Mouse (Mus musculus): ENCODE data around the gene Rgmb. TPM values are rescaled to one million over a fixed set of nuclear protein-coding genes. Genes with fewer than 3 reads are reported as not detected.

Rgmb gene
- 43.3 and 53.7 TPM in 2 replicates for polyA plus RNA-seq (2015; fragmentation: Nextera tagmentation; extraction: Ambion mirVana)

GRCm38 (mm10) chr17:15830766-15831644 is at the start of gene Rgmb:
Gene Rgmb, minus strand, starts transcription at chr17:15831039.
- Histone ChIP-seq H3K4me1 (peaks cover 30% of the 10 kb centered on the region), H3K9me3 (replicated peaks) (no peaks in the 10 kb centered on the region), H3K36me3 (no peaks in the 10 kb centered on the region), H3K27ac (replicated peaks) (peak within 1 kb of the TSS; percentile 87), H3K9ac (replicated peaks) (peak within 1 kb of the TSS; percentile 78), H3K27me3 (replicated peaks) (no peaks in the 10 kb centered on the region), H3K4me2 (peak within 1 kb of the TSS; percentile 88), H3K4me3 (replicated peaks) (peak within 1 kb of the TSS; percentile 67)
- under 1% methylated on average over 52 of the region's 55 CpGs for WGBS
- peak; percentile 10; the same call in 1 of the 2 replicates for ATAC-seq (ENCODE audit: low FRiP score)

DNA sequence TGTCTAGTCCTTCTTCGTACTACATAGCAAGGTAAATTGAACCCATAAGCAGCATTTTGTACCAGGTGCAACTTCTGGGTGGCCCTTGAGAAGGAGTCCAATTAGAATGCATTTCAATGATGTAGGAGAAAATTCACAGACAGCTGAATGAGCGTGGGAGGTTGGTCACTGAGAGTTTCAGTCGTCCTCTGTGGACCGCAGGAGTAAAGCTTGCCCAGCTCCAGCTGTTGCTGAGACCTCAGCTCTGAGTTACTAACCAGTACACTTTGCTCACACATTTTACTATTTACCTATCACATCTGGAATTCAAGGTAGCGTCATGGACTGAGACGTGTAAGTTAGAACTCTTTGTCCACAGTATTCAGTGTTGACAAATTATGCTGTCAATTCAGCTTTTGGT is 43.9 kb upstream of the Rgmb start:
- H3K36me3 ChIP-seq: no peaks in the 10 kb centered on the region
- no peak for ATAC-seq (ENCODE audit: low FRiP score)
- H3K4me3 ChIP-seq (replicated peaks): no peak overlapping the region
- H3K27ac ChIP-seq (replicated peaks): no peak overlapping the region
- 88% methylated on average over 6 of the region's 6 CpGs for WGBS
- H3K4me1 ChIP-seq: no peaks in the 10 kb centered on the region
- H3K9ac ChIP-seq (replicated peaks): no peak overlapping the region
- no peaks in the 10 kb centered on the region for H3K27me3 ChIP-seq (replicated peaks)
- H3K4me2 ChIP-seq: no peak overlapping the region
- H3K9me3 ChIP-seq (replicated peaks): no peaks in the 10 kb centered on the region

DNA sequence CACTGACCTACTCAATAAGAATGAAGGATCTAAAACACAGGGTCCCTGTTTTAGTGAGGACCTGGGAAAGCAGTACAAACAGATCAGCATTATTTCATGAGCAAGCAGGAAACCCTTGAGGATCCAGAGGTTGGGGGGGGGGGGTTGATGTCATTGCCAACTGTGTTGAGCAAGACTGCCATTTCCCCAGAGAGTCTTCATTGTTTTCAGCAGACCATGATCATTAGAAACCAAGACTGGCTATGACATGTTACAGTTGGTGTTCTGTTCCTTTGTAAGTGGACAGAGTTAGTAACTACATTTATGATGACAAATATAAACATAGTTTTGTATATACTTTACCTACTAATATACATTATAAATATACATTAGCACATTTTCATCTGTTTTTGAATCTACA is 41.3 kb upstream of the Rgmb start:
- Histone ChIP-seq H3K36me3 (no peaks in the 10 kb centered on the region), H3K27ac (replicated peaks) (no peak overlapping the region), H3K4me3 (replicated peaks) (no peak overlapping the region), H3K9ac (replicated peaks) (no peak overlapping the region), H3K9me3 (replicated peaks) (no peaks in the 10 kb centered on the region), H3K27me3 (replicated peaks) (no peaks in the 10 kb centered on the region), H3K4me2 (no peak overlapping the region), H3K4me1 (no peaks in the 10 kb centered on the region)
- ATAC-seq (ENCODE audit: low FRiP score): no peak

- no peak overlapping the region for H3K9ac ChIP-seq (replicated peaks)
- no peak overlapping the region for H3K4me3 ChIP-seq (replicated peaks)
- H3K27ac ChIP-seq (replicated peaks): no peak overlapping the region
- no peak for ATAC-seq (ENCODE audit: low FRiP score)
- no peaks in the 10 kb centered on the region for H3K4me1 ChIP-seq
- H3K27me3 ChIP-seq (replicated peaks): no peaks in the 10 kb centered on the region
- H3K9me3 ChIP-seq (replicated peaks): no peaks in the 10 kb centered on the region
- no peak overlapping the region for H3K4me2 ChIP-seq
- WGBS: 90% methylated on average over 1 of the region's 1 CpGs
- H3K36me3 ChIP-seq: no peaks in the 10 kb centered on the region
These were observed 34.4 kb upstream of the Rgmb start for GRCm38 (mm10) chr17:15865249-15865648.

- Histone ChIP-seq H3K4me2 (no peak overlapping the region), H3K4me1 (no peaks in the 10 kb centered on the region), H3K9ac (replicated peaks) (no peak overlapping the region), H3K9me3 (replicated peaks) (no peaks in the 10 kb centered on the region), H3K4me3 (replicated peaks) (no peak overlapping the region), H3K27me3 (replicated peaks) (no peaks in the 10 kb centered on the region), H3K36me3 (no peaks in the 10 kb centered on the region), H3K27ac (replicated peaks) (no peak overlapping the region)
- ATAC-seq (ENCODE audit: low FRiP score): no peak
- 76% methylated on average over 4 of the region's 4 CpGs for WGBS
These were observed 31.5 kb upstream of the Rgmb start for GRCm38 (mm10) chr17:15862355-15862754.

- H3K4me1 ChIP-seq: no peaks in the 10 kb centered on the region
- H3K9me3 ChIP-seq (replicated peaks): no peaks in the 10 kb centered on the region
- no peaks in the 10 kb centered on the region for H3K36me3 ChIP-seq
- no peak for ATAC-seq (ENCODE audit: low FRiP score)
- H3K4me2 ChIP-seq: no peak overlapping the region
- WGBS: 74% methylated on average over 2 of the region's 2 CpGs
- no peak overlapping the region for H3K4me3 ChIP-seq (replicated peaks)
- H3K9ac ChIP-seq (replicated peaks): no peak overlapping the region
- H3K27me3 ChIP-seq (replicated peaks): no peaks in the 10 kb centered on the region
- H3K27ac ChIP-seq (replicated peaks): no peak overlapping the region
These were observed 22.3 kb upstream of the Rgmb start for GRCm38 (mm10) chr17:15853121-15853520.

- Histone ChIP-seq H3K4me2 (no peak overlapping the region), H3K27me3 (replicated peaks) (no peaks in the 10 kb centered on the region), H3K9me3 (replicated peaks) (no peaks in the 10 kb centered on the region), H3K9ac (replicated peaks) (no peak overlapping the region), H3K36me3 (no peaks in the 10 kb centered on the region), H3K27ac (replicated peaks) (no peak overlapping the region), H3K4me3 (replicated peaks) (no peak overlapping the region), H3K4me1 (no peaks in the 10 kb centered on the region)
- no peak for ATAC-seq (ENCODE audit: low FRiP score)
- WGBS: 65% methylated on average over 3 of the region's 3 CpGs
These were observed 19.7 kb upstream of the Rgmb start for GRCm38 (mm10) chr17:15850544-15850943.

GRCm38 (mm10) chr17:15841425-15841824 is 10.6 kb upstream of the Rgmb start:
- H3K4me3 ChIP-seq (replicated peaks): no peak overlapping the region
- WGBS: 92% methylated on average over 2 of the region's 2 CpGs
- H3K4me2 ChIP-seq: no peak overlapping the region
- H3K4me1 ChIP-seq: no peaks in the 10 kb centered on the region
- no peak overlapping the region for H3K9ac ChIP-seq (replicated peaks)
- H3K27me3 ChIP-seq (replicated peaks): no peaks in the 10 kb centered on the region
- H3K36me3 ChIP-seq: no peaks in the 10 kb centered on the region
- no peaks in the 10 kb centered on the region for H3K9me3 ChIP-seq (replicated peaks)
- H3K27ac ChIP-seq (replicated peaks): no peak overlapping the region
- no peak for ATAC-seq (ENCODE audit: low FRiP score)

- WGBS: 27% methylated on average over 5 of the region's 5 CpGs
- Histone ChIP-seq H3K4me1 (peaks cover 24% of the 10 kb centered on the region), H3K4me2 (no peak overlapping the region), H3K36me3 (no peaks in the 10 kb centered on the region), H3K9ac (replicated peaks) (no peak overlapping the region), H3K27ac (replicated peaks) (no peak overlapping the region), H3K9me3 (replicated peaks) (no peaks in the 10 kb centered on the region), H3K4me3 (replicated peaks) (no peak overlapping the region), H3K27me3 (replicated peaks) (no peaks in the 10 kb centered on the region)
- ATAC-seq (ENCODE audit: low FRiP score): no peak
These were observed 1.6 kb upstream of the Rgmb start for GRCm38 (mm10) chr17:15832398-15832797.

GRCm38 (mm10) chr17:15831810-15832209 is 971 bp upstream of the Rgmb start:
- Histone ChIP-seq H3K36me3 (no peaks in the 10 kb centered on the region), H3K4me1 (peaks cover 30% of the 10 kb centered on the region), H3K9ac (replicated peaks) (no peak overlapping the region), H3K4me3 (replicated peaks) (no peak overlapping the region), H3K4me2 (no peak overlapping the region), H3K27me3 (replicated peaks) (no peaks in the 10 kb centered on the region), H3K27ac (replicated peaks) (no peak overlapping the region), H3K9me3 (replicated peaks) (no peaks in the 10 kb centered on the region)
- no peak for ATAC-seq (ENCODE audit: low FRiP score)
- 19% methylated on average over 8 of the region's 8 CpGs for WGBS

DNA sequence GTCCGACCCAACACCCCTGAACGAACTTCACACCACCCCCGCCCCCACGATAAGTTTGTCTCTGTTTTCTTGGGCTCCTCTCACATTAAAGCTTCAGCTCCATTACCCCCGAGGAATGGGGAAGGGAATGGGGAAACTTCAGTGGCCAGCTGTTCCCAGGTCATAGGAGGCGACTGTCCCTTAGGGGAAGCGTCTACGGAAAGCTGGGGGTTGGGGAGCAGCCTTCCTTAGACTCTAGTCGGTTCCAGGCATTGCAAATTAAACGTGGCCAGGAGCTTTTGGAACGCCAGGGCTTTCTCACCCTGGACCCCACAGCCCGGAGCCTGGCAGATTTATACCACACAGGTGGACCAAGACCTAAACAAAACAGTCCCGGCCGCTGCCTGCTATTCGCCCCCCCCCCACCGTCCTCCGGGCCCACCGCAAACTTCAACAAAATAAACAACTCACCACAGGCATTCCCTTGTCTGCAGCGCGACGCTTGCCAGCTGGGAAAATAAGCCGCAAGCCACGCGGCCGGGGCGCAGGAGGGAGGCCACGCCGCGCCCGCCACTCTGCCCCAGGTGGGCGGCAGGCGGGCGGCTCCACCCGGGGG is 571 bp downstream of the Rgmb start:
- peak overlapping the region; percentile 88 for H3K4me2 ChIP-seq
- H3K4me3 ChIP-seq (replicated peaks): peak overlapping the region; percentile 67
- no peaks in the 10 kb centered on the region for H3K9me3 ChIP-seq (replicated peaks)
- WGBS: under 1% methylated on average over 33 of the region's 34 CpGs
- H3K4me1 ChIP-seq: peaks cover 30% of the 10 kb centered on the region
- H3K36me3 ChIP-seq: no peaks in the 10 kb centered on the region
- H3K27ac ChIP-seq (replicated peaks): peak overlapping the region; percentile 87
- ATAC-seq (ENCODE audit: low FRiP score): no peak; the same call in 1 of the 2 replicates
- H3K9ac ChIP-seq (replicated peaks): peak overlapping the region; percentile 78
- no peaks in the 10 kb centered on the region for H3K27me3 ChIP-seq (replicated peaks)
